9 mouse cellular contexts compared by ENCODE assay signal in genomic region chr12:112221754-112222439, GRCm38 (mm10).
DNase-seq lines count a peak whose midpoint lies in the region; ATAC-seq and TF ChIP-seq lines count a peak whose summit lies in the region.
"Had no signal": no experiment of that assay in that cellular context is flagged by ENCODE, and none has a peak within 500 bp of the region (broad histone marks: within the 10 kb centered on the region; RNA-seq: fewer than 3 reads in every experiment).

No protein-coding gene starts in this region.

- WGBS in embryonic facial prominence, embryonic 10.5 days, result 48% methylated on average over 19 of the region's 19 CpGs
- 14% methylated on average over 19 of the region's 19 CpGs for WGBS in hindbrain, embryonic 16.5 days
- WGBS in midbrain, postnatal 0 days, result 13% methylated on average over 19 of the region's 19 CpGs
- WGBS in lung, adult 2 months, result 46% methylated on average over 19 of the region's 19 CpGs
- WGBS in thymus, adult 2 months, result 54% methylated on average over 19 of the region's 19 CpGs

- peaks cover 28% of the 10 kb centered on the region for H3K27me3 ChIP-seq in embryonic facial prominence, embryonic 10.5 days (replicated peaks; ENCODE audit: low read depth, poor library complexity, severe bottlenecking)
- no peaks in the 10 kb centered on the region; the same call in none of the 2 replicates for H3K27me3 ChIP-seq in hindbrain, embryonic 16.5 days (replicated peaks; ENCODE audit: control insufficient read depth, insufficient read depth, low read length)
- H3K27me3 ChIP-seq in midbrain, postnatal 0 days (ENCODE audit: insufficient read depth, low read length), result no peaks in the 10 kb centered on the region
- H3K27me3 ChIP-seq in thymus, adult 2 months (ENCODE audit: control insufficient read depth, insufficient read depth, low read length), result no peaks in the 10 kb centered on the region

- H3K36me3 ChIP-seq in embryonic facial prominence, embryonic 10.5 days (replicated peaks), result no peaks in the 10 kb centered on the region
- no peaks in the 10 kb centered on the region for H3K36me3 ChIP-seq in hindbrain, embryonic 16.5 days (ENCODE audit: control insufficient read depth, insufficient read depth, low read length)
- H3K36me3 ChIP-seq in midbrain, postnatal 0 days (ENCODE audit: insufficient read depth, low read length), result no peaks in the 10 kb centered on the region
- no peaks in the 10 kb centered on the region for H3K36me3 ChIP-seq in thymus, adult 2 months (ENCODE audit: control insufficient read depth, insufficient read depth, low read length)

- ATAC-seq in hindbrain, embryonic 16.5 days, result peak; percentile 80
- peak; percentile 62; the same call in 1 of the 2 replicates for ATAC-seq in midbrain, postnatal 0 days (ENCODE audit: low FRiP score)
- ATAC-seq: intestine, postnatal 0 days had no signal

- no peaks in the 10 kb centered on the region for H3K9me3 ChIP-seq in embryonic facial prominence, embryonic 10.5 days
- H3K9me3 ChIP-seq in hindbrain, embryonic 16.5 days (ENCODE audit: control insufficient read depth, low read length), result no peaks in the 10 kb centered on the region
- no peaks in the 10 kb centered on the region for H3K9me3 ChIP-seq in midbrain, postnatal 0 days (ENCODE audit: low read length)

- peak; percentile 29 for DNase-seq in brain, adult 2 months (ENCODE audit: low read depth, low spot score)
- peak; percentile 49 for DNase-seq in embryonic facial prominence, embryonic 10.5 days (ENCODE audit: low spot score)
- DNase-seq in midbrain, postnatal 0 days (ENCODE audit: low spot score), result peak; percentile 84
- DNase-seq in thymus, adult 18-20 months, result no peak
- no peak for DNase-seq in lung, adult 2 months
- DNase-seq in thymus, adult 2 months, result no peak
- DNase-seq: liver had no signal

- peaks cover 76% of the 10 kb centered on the region for H3K4me1 ChIP-seq in embryonic facial prominence, embryonic 10.5 days
- H3K4me1 ChIP-seq in hindbrain, embryonic 16.5 days (ENCODE audit: control insufficient read depth, insufficient read depth, low read depth, low read length), result peaks cover 26% of the 10 kb centered on the region
- H3K4me1 ChIP-seq in midbrain, postnatal 0 days (ENCODE audit: insufficient read depth, low read length), result no peaks in the 10 kb centered on the region; the same call in 1 of the 2 replicates
- H3K4me1 ChIP-seq in lung, adult 2 months (ENCODE audit: control insufficient read depth, insufficient read depth, low read length), result no peaks in the 10 kb centered on the region
- H3K4me1 ChIP-seq in thymus, adult 2 months (replicated peaks; ENCODE audit: control insufficient read depth, insufficient read depth, low read length), result no peaks in the 10 kb centered on the region

- no peak for TF ChIP-seq POLR2A in lung, adult 2 months (IDR thresholded peaks at IDR 0.05; ENCODE audit: borderline replicate concordance, extremely low read depth, low read depth, low read length)
- TF ChIP-seq POLR2A in thymus, adult 2 months (IDR thresholded peaks at IDR 0.05; ENCODE audit: control insufficient read depth, extremely low read depth, insufficient read depth, low read length, poor library complexity), result no peak

- peak overlapping the region; percentile 21; the same call in 1 of the 2 replicates for H3K4me2 ChIP-seq in hindbrain, embryonic 16.5 days (ENCODE audit: low read length)
- no peak overlapping the region for H3K4me2 ChIP-seq in midbrain, postnatal 0 days (ENCODE audit: low read depth, low read length, poor library complexity, severe bottlenecking)

- no peak overlapping the region for H3K9ac ChIP-seq in hindbrain, embryonic 16.5 days (ENCODE audit: low read depth, low read length)
- 0 out of 2 replicates have a peak overlapping the region, but pooled peaks have one; percentile 24 for H3K9ac ChIP-seq in midbrain, postnatal 0 days (replicated peaks; ENCODE audit: low read length, poor library complexity, severe bottlenecking)

- no peak for TF ChIP-seq CTCF in midbrain, postnatal 0 days (IDR thresholded peaks at IDR 0.05)
- TF ChIP-seq CTCF in lung, adult 2 months (IDR thresholded peaks at IDR 0.05; ENCODE audit: insufficient read depth, low read length), result no peak
- TF ChIP-seq CTCF in thymus, adult 2 months (IDR thresholded peaks at IDR 0.05; ENCODE audit: borderline replicate concordance, control insufficient read depth, extremely low read depth, insufficient read depth, low read length, poor library complexity), result no peak

- peak overlapping the region; percentile 36 for H3K27ac ChIP-seq in embryonic facial prominence, embryonic 10.5 days (replicated peaks)
- H3K27ac ChIP-seq in hindbrain, embryonic 16.5 days (ENCODE audit: low read depth, low read length), result no peak overlapping the region
- no peak overlapping the region; the same call in 1 of the 2 replicates for H3K27ac ChIP-seq in midbrain, postnatal 0 days (ENCODE audit: low read depth, low read length)
- H3K27ac ChIP-seq in thymus, adult 2 months (ENCODE audit: control insufficient read depth, insufficient read depth, low read length), result no peak overlapping the region

- H3K4me3 ChIP-seq in embryonic facial prominence, embryonic 10.5 days, result no peak overlapping the region
- H3K4me3 ChIP-seq in hindbrain, embryonic 16.5 days (ENCODE audit: low read length), result no peak overlapping the region
- H3K4me3 ChIP-seq in midbrain, postnatal 0 days (ENCODE audit: low read depth, low read length), result no peak overlapping the region
- no peak overlapping the region for H3K4me3 ChIP-seq in lung, adult 2 months (replicated peaks; ENCODE audit: extremely low read depth, low read depth, low read length)
- no peak overlapping the region for H3K4me3 ChIP-seq in thymus, adult 2 months (ENCODE audit: control insufficient read depth, insufficient read depth, low read length)

Comparison
In these comparisons a context has a peak if more than half of its experiments do, and no peak if none do; other contexts are left out.
1. DNase-seq: peak in brain, adult 2 months (single experiment), embryonic facial prominence, embryonic 10.5 days (single experiment) and midbrain, postnatal 0 days (single experiment); none in thymus, adult 18-20 months (0 of 2), lung, adult 2 months (single experiment) and thymus, adult 2 months (single experiment).